Mouse (Mus musculus): ENCODE data around the gene St5.

St5 gene

DNA sequence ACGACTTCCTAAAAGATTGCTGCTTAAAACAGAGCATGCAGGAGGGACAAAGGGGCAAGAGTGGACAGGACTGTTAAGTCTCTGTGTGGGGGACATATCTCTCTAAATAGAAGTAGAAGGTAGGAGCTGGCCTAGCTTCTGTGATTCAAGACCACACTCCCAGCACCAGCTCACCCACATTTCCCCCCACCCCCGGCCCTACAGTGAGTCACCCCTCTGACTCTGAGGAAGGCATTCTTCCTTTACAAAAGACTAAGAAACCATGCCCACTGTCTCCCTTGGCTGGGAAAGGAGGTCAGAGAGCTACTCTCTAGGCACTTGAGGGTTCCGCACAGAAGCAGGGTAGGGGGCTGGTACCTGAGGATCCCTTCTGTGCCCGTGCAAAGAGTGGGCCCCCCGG, 219.2 kb downstream of the St5 start:
- DNase-seq (ENCODE audit: low read depth): no peak

DNA sequence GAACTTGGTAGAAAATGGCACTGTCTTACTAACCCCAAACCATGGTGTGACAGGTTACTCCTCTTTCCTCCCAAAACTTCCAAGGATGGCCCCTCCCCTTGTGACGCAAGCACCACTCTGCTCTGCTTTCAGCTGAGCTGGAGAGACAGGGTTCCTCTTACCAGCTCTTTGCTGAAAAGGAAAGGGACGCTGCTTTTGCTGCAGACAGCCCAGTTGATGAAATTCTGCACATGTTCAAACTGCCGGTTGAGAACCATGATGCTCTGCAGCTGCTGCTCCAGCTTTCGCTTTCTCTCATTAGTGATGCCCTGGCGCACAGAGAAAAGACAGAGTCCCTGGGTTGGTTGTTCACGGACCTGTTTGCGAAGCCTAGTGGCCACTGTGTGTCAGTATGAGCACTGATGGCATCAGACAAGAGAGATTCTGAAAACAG, 222.6 kb downstream of the St5 start:
- DNase-seq (ENCODE audit: low read depth): no peak

GRCm38 (mm10) chr7:109477926-109478325, 225.5 kb downstream of the St5 start:
- DNase-seq (ENCODE audit: low read depth): no peak

Data from naive thymus-derived CD4-positive, alpha-beta T cell, adult 2 months (primary cell).